Mouse (Mus musculus): ENCODE measurements around the gene Nudt17. TPM values are rescaled to one million over a fixed set of nuclear protein-coding genes. Genes with fewer than 3 reads are reported as not detected.
"Not testable (repeated sequence)": the region's sequence is repeated elsewhere in the genome, so short reads cannot be mapped to it uniquely, and the experiment has no call there.

Gene Nudt17
- total RNA-seq, 4 experiments from 2014 or later: 0.39 to 0.68 (median 0.54) TPM

GRCm38 (mm10) chr3:96671519-96671918 is 36.8 kb downstream of the Nudt17 start:
- no peak for DNase-seq (ENCODE audit: low spot score in 2 of 2)

GRCm38 (mm10) chr3:96669727-96670468 is 38.5 kb downstream of the Nudt17 start, which contains the start of gene Ankrd35:
Ankrd35 (plus strand) TSS chr3:96670131.
- peak; percentile 54 to 79 for DNase-seq (ENCODE audit: low spot score in 2 of 2)

- DNase-seq (ENCODE audit: low spot score in 2 of 2): no peak
Measured at GRCm38 (mm10) chr3:96668424-96669067, 39.8 kb downstream of the Nudt17 start.

DNA sequence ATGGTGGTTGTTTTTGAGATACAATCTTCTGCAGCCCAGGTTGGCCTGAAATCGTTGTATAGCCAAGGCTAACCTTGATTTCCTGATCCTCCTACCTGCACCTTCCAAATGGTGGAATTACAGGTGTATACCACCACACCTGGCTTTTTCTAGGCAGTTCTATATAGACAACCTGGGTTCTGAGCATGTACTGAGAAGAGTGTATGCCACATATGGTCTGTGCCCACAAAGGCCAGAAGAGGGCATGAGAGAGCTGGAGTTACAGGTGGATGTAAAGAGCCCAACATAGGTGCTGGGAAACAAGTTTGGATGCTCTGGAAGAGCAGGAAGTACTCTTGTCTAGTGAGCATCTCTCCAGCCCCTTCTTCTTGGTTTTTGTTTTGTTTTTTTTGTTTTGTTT is 41.0 kb downstream of the Nudt17 start:
- DNase-seq (ENCODE audit: low spot score in 2 of 2): no peak

DNA sequence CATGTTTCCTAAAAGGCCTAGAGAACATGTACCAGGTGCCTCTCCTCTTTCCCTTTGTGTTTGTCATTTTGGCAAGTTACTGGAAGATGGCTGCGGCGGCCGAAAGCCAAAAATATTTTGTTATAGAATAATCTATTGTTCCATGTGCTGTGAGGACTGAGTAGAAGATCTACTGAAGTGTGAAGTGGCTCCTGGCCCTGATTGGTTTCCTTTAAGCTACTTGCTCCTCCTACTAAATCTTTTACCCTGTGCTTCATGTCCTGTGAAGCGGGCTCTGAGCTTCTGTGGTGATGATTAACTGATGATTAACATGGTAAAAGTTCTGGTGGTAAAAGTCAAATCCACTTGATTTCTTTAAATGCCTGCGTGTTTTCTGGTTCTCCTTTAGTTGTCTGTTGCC is 41.4 kb downstream of the Nudt17 start:
- no peak for DNase-seq (ENCODE audit: low spot score in 2 of 2)

GRCm38 (mm10) chr3:96665732-96666363 is 42.5 kb downstream of the Nudt17 start:
- DNase-seq (ENCODE audit: low spot score in 2 of 2): not testable (repeated sequence)

- DNase-seq (ENCODE audit: low spot score in 2 of 2): peak; percentile 72 to 75
Measured at GRCm38 (mm10) chr3:96663432-96664239, 44.7 kb downstream of the Nudt17 start.

DNA sequence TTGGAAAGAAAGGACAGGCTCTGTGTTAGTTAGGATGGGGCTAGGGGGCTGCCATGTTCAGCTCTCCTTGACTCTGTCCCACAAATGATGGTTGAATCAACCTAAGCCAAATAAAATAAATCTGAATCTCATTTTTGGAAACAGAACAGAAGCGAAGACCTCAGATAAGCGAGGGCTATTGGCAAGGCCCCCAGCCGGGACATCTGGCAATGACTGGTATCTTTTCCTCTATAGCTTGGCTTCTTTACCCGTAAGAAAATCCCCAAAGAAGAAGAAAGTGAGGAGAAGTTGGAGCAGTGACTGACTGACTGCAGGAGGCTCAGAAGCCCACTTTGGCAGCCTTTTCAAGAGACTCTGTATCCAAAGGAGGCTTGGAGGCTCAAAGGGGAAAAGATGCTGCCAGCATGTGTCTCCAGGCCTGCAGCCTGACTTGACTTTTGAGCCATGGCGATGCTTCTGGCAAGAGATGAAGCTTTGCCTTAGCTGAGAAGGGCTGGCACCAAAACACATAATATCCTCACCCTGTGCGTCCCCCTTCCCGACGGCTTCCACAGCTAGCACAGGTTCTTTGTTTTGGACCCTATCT is 45.5 kb downstream of the Nudt17 start:
- DNase-seq (ENCODE audit: low spot score in 2 of 2): no peak

- DNase-seq (ENCODE audit: low spot score in 2 of 2): no peak
Measured at GRCm38 (mm10) chr3:96660901-96661300, 47.5 kb downstream of the Nudt17 start.

Other genes with a start within 250 kb of the Nudt17 start
- gene Hfe2, start 183.4 kb downstream of the Nudt17 start, total RNA-seq (2022): 100 to 1,000 TPM; 562 to 917 (median 709) TPM
- 100 to 1,000 TPM; 365 to 573 (median 474) TPM for gene Txnip, start 150.6 kb downstream of the Nudt17 start, total RNA-seq (2022)
- gene Gm16253, start 131.6 kb downstream of the Nudt17 start, total RNA-seq (2022): 1 to 10 TPM in 3 of 4 experiments, not detected in 1; 1.2 to 1.5 (median 1.2) TPM
- gene Polr3gl, start 114.4 kb downstream of the Nudt17 start, total RNA-seq (2022): 10 to 100 TPM; 39.8 to 59.8 (median 51.8) TPM
- gene Ankrd34a, start 111.9 kb downstream of the Nudt17 start, total RNA-seq (2022): 1 to 10 TPM in 2 of 4 experiments, under 1 TPM in 2; 0.64 to 1.6 (median 1.1) TPM
- gene Lix1l, start 107.4 kb downstream of the Nudt17 start, total RNA-seq (2022): 1 to 10 TPM; 3.5 to 6.8 (median 4.4) TPM
- gene Rbm8a, start 78.6 kb downstream of the Nudt17 start, total RNA-seq (2022): 10 to 100 TPM; 17.0 to 25.1 (median 22.7) TPM
- gene Pex11b, start 73.2 kb downstream of the Nudt17 start, total RNA-seq (2022): 10 to 100 TPM; 23.3 to 31.3 (median 28.0) TPM
- not detected for gene Gm42957, start 73.1 kb downstream of the Nudt17 start, total RNA-seq (2022)
- gene Itga10, start 63.0 kb downstream of the Nudt17 start, total RNA-seq (2022): under 1 TPM; 0.31 to 0.56 (median 0.40) TPM
- under 1 TPM; 0.24 to 0.48 (median 0.40) TPM for gene Ankrd35, start 38.4 kb downstream of the Nudt17 start, total RNA-seq (2022)
- gene Pias3, start 12.2 kb downstream of the Nudt17 start, total RNA-seq (2022): 1 to 10 TPM; 4.9 to 7.4 (median 6.0) TPM
- gene Polr3c, start 19.1 kb upstream of the Nudt17 start, total RNA-seq (2022): 10 to 100 TPM; 24.4 to 27.5 (median 26.3) TPM
- 10 to 100 TPM; 58.9 to 79.6 (median 70.5) TPM for gene Rnf115, start 19.1 kb upstream of the Nudt17 start, total RNA-seq (2022)
- not detected for gene Pdzk1, start 120.7 kb upstream of the Nudt17 start, total RNA-seq (2022)
- not detected for gene Cd160, start 120.8 kb upstream of the Nudt17 start, total RNA-seq (2022)
- 1 to 10 TPM in 3 of 4 experiments, under 1 TPM in 1; 0.83 to 2.9 (median 1.5) TPM for gene Gja5, start 196.1 kb upstream of the Nudt17 start, total RNA-seq (2022)
- gene Gpr89, start 196.8 kb upstream of the Nudt17 start, total RNA-seq (2022): 10 to 100 TPM; 19.9 to 23.1 (median 21.4) TPM
- gene Gja8, start 217.5 kb upstream of the Nudt17 start, total RNA-seq (2022): not detected

Data from gastrocnemius, adult 8-10 months (tissue).